Mouse (Mus musculus) bone marrow macrophage, adult 2 months (primary cell): ENCODE data around the gene Stat4. TPM values are rescaled to one million over a fixed set of nuclear protein-coding genes. Genes with fewer than 3 reads are reported as not detected.
"Not testable (repeated sequence)": the region's sequence is repeated elsewhere in the genome, so short reads cannot be mapped to it uniquely, and the experiment has no call there.

ENCODE experiments used
- H3K27ac ChIP-seq: 2 replicates; pipeline ENCODE4 v1.5.1; 2012; ENCODE audit warnings: low read depth, low read length; ENCODE audit not compliant: insufficient read depth
- H3K4me1 ChIP-seq: 2 replicates; pipeline ENCODE4 v1.6.1; 2012; ENCODE audit warnings: low read length; ENCODE audit not compliant: control insufficient read depth, insufficient read depth
- H3K4me3 ChIP-seq: 2 replicates; pipeline ENCODE4 v1.5.1; 2012; ENCODE audit warnings: mild to moderate bottlenecking, low read length, moderate library complexity; ENCODE audit not compliant: insufficient read depth
- CTCF ChIP-seq: IDR thresholded peaks from 2 replicates; pipeline ENCODE4 v1.5.1; 2012; ENCODE audit warnings: low read depth, mild to moderate bottlenecking, low read length, moderate library complexity
- POLR2A ChIP-seq: IDR thresholded peaks from 2 replicates; pipeline ENCODE4 v1.6.1; 2012; ENCODE audit warnings: mild to moderate bottlenecking, low read depth, low read length, borderline replicate concordance
- polyA plus RNA-seq: library from polyadenylated mRNA; stranded (reverse); fragments of >200 nt; gene quantifications from 2 replicates; pipeline ENCODE4 v1.2.4, GENCODE M21; 2012; ENCODE audit not compliant: missing spikeins, insufficient read depth, insufficient read length

Gene Stat4
- polyA plus RNA-seq, 1 experiment: 5.4 TPM

DNA sequence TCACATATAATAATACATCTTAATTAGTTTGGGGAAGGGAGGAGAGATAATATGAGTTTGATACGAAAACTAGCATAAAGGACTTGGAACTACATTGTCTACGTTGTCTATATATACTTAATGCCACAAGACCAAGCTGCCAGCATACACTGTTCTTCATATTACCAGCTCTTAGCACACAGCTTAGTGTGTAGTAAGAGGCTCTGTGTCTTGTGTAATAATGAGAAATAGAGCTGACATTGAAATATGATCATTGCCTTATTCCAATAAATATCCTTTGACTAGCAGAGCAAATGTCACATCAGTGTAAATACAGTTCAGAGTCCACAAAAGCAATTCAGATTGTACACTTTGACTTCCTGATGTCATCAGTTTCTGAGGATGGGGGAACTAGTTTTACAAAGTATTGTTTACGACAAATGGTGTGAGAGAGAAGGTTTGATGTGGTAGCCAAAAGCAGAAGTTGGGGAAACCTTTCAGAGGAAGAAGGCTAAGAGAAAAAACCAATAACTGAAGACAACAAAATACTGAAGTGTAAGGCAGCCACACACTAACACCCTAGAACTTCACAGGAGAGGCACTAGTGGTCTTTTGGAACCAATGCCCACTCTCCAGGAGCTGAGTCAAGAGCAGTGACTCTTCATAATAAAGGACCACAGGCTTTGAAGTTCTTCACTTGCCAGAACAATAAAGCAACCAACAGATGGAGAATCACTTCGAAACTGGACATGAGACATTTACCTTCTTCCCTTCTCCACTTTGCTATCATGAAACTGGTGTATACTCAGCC is 35.2 kb downstream of the Stat4 start:
- TF ChIP-seq CTCF: no peak
- TF ChIP-seq POLR2A: no peak
- no peaks in the 10 kb centered on the region for H3K4me1 ChIP-seq
- no peak overlapping the region for H3K27ac ChIP-seq
- no peak overlapping the region for H3K4me3 ChIP-seq

DNA sequence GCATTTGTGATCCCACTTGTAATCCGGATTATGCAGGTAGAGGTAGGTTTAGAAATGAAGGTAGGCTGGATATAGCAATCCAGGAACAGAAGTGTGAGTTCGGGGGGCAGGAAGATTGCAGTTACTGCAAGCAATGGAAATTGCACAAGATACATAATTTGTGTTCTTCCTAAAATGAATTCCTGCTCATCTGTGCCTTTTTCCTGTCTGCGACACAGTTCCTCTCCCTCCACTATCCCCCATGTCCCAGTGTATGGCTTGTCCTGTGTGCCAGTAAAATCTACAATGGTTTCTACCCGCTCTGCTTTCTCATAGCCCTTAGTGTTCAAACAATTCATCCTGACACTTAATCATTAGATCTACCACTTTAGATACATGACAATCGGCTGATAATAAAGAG is 41.7 kb downstream of the Stat4 start:
- Histone ChIP-seq H3K27ac (no peak overlapping the region), H3K4me1 (no peaks in the 10 kb centered on the region), H3K4me3 (no peak overlapping the region)
- no peak for TF ChIP-seq POLR2A

GRCm38 (mm10) chr1:52034816-52035752 is 48.1 kb downstream of the Stat4 start:
- no peak overlapping the region for H3K27ac ChIP-seq
- TF ChIP-seq CTCF: no peak
- TF ChIP-seq POLR2A: no peak
- no peak overlapping the region for H3K4me3 ChIP-seq
- no peaks in the 10 kb centered on the region for H3K4me1 ChIP-seq

DNA sequence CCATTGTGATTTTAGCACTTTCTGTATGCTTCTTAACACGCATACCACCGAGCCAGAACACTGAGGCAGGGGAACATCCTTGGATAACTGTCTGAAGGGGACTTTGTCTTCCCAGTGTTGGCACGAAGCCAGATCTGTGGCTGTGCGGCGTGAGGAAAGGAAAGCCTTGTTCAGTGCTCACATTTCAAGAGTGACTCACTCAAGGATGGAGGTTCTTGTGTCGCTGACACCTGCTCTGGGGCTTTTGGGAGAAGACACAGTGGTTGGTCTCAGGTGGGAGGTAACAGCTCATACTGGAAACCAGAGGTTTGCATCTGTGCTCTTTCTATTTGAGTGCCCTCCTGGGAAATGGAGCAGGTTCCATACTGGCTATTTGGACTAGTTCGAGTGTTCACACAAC is 52.2 kb downstream of the Stat4 start:
- TF ChIP-seq CTCF: no peak
- no peak for TF ChIP-seq POLR2A
- H3K4me3 ChIP-seq: no peak overlapping the region
- H3K4me1 ChIP-seq: no peaks in the 10 kb centered on the region
- no peak overlapping the region for H3K27ac ChIP-seq

GRCm38 (mm10) chr1:52039626-52040025 is 52.7 kb downstream of the Stat4 start:
- Histone ChIP-seq H3K4me1 (no peaks in the 10 kb centered on the region), H3K4me3 (no peak overlapping the region), H3K27ac (no peak overlapping the region)
- no peak for TF ChIP-seq POLR2A
- no peak for TF ChIP-seq CTCF

- Histone ChIP-seq H3K4me1 (no peaks in the 10 kb centered on the region), H3K4me3 (no peak overlapping the region), H3K27ac (no peak overlapping the region)
- TF ChIP-seq CTCF (no peak), POLR2A (no peak)
Measured at GRCm38 (mm10) chr1:52040366-52041061, 53.6 kb downstream of the Stat4 start.

DNA sequence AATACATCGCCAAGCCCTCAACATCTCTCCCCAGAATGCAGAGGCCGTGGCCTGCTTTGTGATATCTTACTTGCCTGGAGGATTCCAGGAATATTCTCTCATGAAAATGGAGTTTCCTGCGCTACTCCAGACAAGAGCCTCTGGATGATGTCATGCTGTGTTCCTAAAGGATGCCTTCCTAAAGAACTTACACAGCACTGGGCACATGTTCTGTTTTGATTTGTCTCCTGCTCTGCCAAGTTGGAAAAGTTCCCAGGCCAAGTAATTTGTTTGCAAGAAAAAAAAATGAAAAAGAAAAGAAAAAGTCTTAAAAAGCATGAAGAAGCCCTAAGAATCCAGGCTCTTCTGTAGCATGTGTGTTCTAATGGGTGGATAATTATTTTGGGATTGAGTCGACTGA is 56.2 kb downstream of the Stat4 start:
- Histone ChIP-seq H3K27ac (no peak overlapping the region), H3K4me1 (no peaks in the 10 kb centered on the region), H3K4me3 (no peak overlapping the region)
- TF ChIP-seq POLR2A: no peak
- TF ChIP-seq CTCF: no peak

- H3K4me1 ChIP-seq, H3K27ac ChIP-seq, H3K4me3 ChIP-seq: not testable (repeated sequence)
Measured at GRCm38 (mm10) chr1:52046891-52047290, 59.9 kb downstream of the Stat4 start.

- Histone ChIP-seq H3K4me1 (no peaks in the 10 kb centered on the region), H3K4me3 (no peak overlapping the region), H3K27ac (no peak overlapping the region)
- no peak for TF ChIP-seq CTCF
- no peak for TF ChIP-seq POLR2A
Measured at GRCm38 (mm10) chr1:52048711-52049110, 61.8 kb downstream of the Stat4 start.
